Mouse (Mus musculus) frontal cortex, adult (tissue): ENCODE results near the gene Prelp.

ENCODE experiments used
- ATAC-seq: cut with Nextera tagmentation; 2 replicates; pipeline ENCODE4 v1.9.2; 2017; ENCODE audit warnings: mild to moderate bottlenecking, moderate library complexity, mixed read lengths; ENCODE audit not compliant: low TSS enrichment

The Prelp gene

GRCm38 (mm10) chr1:133899043-133899542 lies 22.1 kb downstream of the Prelp start:
- ATAC-seq: no peak

GRCm38 (mm10) chr1:133897293-133897692 lies 23.9 kb downstream of the Prelp start:
- ATAC-seq: peak; percentile 82

DNA sequence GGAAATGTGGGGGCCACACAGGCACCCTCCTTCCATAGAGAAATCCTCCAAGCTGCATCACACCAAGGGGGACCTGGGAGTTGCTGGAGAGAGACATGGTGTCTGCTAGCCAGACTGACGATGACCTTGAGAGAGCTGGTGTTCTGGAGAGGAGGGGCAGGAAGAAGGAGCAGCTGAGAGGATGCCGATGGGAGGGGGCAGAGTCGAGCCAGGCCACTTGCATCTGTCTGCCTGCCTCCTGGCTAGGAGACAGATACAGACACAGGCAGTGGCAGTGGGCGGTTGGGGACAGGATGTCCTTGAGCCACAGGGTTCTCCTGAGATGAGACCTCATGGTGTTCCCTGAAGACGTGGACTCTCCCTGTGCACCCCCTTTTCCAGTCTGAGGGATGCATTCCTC lies 29.7 kb downstream of the Prelp start:
- no peak for ATAC-seq

- no peak for ATAC-seq
Measured at GRCm38 (mm10) chr1:133889949-133890598, 31.1 kb downstream of the Prelp start.

DNA sequence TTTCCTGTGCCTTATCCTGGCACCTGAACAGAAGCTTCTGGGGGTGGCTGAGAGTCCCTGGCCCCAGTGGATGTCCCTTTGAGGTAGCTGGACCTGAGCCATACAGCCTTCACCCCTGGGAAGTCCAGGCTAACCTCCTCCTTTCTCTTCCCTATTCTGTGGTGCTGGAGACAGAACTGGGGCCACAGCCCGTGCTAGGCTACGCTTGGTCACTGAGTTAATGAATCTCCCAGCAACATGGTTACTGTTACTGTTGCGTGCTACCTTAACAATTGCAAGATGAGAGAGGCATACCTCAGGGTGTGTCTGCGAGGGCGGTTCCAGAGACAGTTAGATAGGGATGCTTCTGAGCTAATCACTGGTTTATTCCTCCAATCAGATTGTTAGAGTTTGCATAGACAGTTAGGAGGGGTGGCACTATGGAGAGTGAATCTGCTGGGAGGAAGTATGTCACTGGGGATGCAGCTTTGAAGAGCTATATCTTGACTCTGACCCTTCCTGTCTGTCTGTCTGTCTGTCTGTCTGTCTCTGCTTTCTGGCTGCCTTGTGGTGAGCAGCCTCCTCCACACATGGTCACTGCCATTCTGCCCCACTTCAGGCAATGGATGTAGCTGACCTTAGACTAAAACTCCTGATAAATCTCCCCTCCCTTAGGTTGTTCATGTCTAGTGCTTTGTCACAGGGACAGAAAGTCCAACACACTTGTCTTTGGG lies 33.5 kb downstream of the Prelp start:
- ATAC-seq: no peak

GRCm38 (mm10) chr1:133887044-133887443 lies 34.2 kb downstream of the Prelp start:
- ATAC-seq: peak; percentile 78

- peak; percentile 78 for ATAC-seq
Measured at GRCm38 (mm10) chr1:133886431-133886830, 34.8 kb downstream of the Prelp start.

DNA sequence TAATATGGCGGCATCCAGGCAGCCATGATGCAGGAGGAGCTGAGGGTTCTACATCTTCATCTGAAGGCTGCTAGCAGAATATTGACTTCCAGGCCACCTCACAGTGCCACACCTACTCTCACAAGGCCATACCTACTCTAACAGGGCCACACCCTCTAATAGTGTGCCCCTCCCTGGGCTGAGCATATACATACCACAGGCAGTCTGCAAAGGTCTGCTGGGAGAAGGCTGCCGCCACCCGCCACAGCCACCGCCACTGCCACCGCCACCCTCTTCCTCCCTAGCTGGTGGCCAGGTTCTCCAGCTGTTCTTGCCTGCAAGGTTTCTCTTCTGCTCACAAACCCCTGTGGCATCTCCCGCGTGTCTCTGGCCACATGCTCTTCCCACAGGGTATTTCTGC lies 35.4 kb downstream of the Prelp start:
- ATAC-seq: no peak

GRCm38 (mm10) chr1:133884746-133885145 lies 36.5 kb downstream of the Prelp start:
- ATAC-seq: no peak

- ATAC-seq: peak; percentile 75
Measured at GRCm38 (mm10) chr1:133884090-133884489, 37.1 kb downstream of the Prelp start.

DNA sequence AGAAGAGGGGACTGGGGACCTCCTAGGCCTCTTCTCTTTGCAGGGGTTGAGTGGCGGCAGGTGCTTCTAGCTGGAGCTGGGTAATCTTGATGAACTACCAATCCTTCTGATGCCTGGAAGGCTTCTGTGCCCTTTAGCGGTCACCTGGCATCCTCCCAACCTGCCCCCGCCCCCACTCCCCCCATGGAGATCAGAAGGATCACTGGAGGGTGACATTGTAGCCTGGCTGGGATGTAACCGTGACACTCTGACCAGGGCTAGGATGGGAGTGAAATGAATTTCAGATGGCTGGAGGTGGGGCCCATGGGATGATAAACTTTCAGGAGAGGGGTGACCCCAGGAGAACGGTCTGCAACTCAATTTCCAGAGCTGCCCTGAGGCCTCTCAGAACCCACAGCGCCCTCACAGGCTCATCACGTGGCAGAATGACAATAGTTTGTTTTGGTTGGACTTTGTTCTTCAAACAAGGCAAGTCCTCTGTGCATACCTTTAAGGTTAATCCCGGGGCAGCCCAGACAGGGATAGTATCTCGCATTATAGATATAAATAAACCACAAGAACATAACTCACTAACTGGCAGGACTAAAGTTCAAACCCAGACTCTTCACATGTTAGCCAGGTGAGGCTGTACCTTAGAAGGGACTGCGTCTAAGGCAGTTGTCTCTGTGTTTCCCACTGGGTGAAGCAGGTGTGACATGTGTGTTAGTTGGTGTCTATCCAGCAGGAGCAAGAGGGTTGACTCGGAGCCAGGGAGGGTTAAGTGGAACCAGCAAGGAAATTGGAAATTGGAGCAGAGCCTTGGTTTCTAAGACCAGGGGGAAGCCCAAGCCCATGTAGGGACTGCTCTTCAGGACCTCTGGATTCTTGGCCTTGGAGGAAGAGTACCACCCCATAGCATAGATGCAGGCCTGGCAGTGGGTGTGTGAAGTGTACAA lies 38.7 kb downstream of the Prelp start:
- no peak for ATAC-seq

- ATAC-seq: no peak
Measured at GRCm38 (mm10) chr1:133881813-133882212, 39.4 kb downstream of the Prelp start.

- ATAC-seq: no peak
Measured at GRCm38 (mm10) chr1:133878825-133879423, 42.3 kb downstream of the Prelp start.

DNA sequence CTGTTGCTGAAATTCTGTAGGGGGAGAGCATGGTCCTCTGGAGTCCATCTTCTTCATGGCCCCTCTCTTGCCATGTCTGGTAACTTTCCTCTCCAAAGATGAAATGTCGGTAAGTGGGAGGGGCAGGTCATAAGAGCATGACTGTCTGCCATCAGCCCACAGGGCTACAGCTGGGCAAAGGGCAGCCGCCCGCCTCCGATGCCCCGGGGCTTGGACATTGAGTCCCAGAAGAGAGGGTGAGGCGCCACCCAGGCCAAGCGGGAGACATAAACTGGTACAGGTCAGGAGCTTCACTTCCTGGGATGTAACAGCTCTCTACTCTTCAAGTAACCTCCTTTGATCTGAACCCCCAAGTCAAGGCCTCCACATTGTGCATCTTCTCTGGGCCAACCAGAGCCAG lies 44.3 kb downstream of the Prelp start:
- ATAC-seq: no peak

- peak; percentile 46 for ATAC-seq
Measured at GRCm38 (mm10) chr1:133873086-133873813, 48.0 kb downstream of the Prelp start.

DNA sequence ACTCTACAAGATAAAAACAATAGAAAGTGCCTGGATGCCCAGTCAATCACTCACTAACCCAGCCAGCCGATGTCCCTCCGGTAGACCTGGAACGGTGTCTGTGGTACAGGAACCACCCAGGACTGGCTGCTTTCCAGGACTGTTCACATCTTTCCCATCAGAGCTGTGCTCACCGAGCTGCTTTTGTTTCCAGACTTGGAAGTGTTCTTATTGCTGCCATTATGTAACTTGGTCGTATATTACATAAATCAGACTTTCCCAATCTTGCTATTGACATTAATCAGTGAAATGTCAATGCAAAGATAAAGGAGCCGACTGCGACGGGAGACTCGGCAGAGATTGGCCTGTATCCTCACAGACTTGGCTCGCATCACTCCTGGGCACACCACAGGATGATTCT lies 50.0 kb downstream of the Prelp start:
- 0 out of 2 replicates have a peak, but pooled peaks have one; percentile 50 for ATAC-seq

DNA sequence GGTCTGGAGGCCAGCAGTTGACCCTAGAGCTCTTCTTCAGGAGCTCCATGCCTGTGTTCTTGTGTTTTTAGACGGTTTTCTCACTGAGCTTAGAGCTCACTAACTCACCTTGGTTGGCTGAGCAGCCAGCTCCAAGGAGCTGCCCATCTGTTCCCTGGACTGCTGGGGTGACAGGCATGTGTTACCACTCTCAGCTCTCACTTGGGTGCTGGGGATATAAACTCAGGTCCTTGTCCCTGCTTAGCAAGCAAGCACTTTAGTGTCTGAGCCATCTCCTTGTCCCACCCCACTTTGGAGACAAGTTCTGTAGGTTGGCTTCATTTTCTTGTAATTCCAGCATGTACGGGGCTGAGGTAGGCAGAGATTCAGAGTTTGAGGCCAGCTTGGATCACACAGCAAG lies 52.0 kb downstream of the Prelp start:
- no peak for ATAC-seq

DNA sequence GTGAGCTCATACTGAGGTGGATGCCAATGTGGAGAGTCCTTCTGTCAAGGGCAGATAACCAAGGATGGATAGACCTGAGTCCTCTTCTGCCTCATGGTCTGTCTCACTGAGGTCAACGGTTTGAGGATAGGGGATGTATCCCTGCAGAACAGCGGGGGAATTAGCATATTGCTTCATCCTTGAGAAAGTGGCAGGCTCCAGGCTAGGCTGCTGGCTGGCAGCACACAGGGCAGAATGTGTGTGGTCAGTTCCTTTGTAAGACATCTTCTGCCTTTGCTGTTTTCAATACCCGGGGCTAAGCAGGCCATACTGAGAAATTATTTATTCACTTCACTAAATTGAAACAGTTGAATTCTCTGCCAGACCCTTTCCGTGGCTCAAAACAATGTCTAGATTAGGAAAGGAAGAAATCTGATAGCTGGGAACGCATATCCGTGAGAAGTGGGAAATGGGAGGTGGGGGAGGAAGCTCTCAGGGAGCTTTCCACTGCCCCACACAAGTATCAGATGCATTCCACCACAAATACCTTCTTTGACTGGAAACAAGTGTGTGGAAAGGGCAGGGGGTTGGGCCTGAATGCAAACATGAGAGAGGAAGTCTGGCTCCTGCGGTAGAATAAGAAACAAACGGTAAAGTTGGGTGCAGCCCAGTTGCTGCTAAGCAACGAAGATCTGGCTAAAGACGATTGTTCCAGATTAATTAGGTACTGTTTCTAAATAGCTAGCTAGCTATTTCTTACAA lies 57.8 kb downstream of the Prelp start:
- ATAC-seq: peak; percentile 16; the same call in 1 of the 2 replicates

- ATAC-seq: no peak
Measured at GRCm38 (mm10) chr1:133861028-133861427, 60.2 kb downstream of the Prelp start.
